26 mouse cellular contexts compared by ENCODE assay signal in genomic region chr11:4482641-4483040, GRCm38 (mm10). TPM values are rescaled to one million over a fixed set of nuclear protein-coding genes. Genes with fewer than 3 reads are reported as not detected.
DNase-seq lines count a peak whose midpoint lies in the region; ATAC-seq and TF ChIP-seq lines count a peak whose summit lies in the region.
"Had no signal": no experiment of that assay in that cellular context is flagged by ENCODE, and none has a peak within 500 bp of the region (broad histone marks: within the 10 kb centered on the region; RNA-seq: fewer than 3 reads in every experiment).

No protein-coding gene starts in this region.

- peaks cover 50% of the 10 kb centered on the region for H3K36me3 ChIP-seq in hindbrain, embryonic 16.5 days (ENCODE audit: control insufficient read depth, insufficient read depth, low read length)
- peaks cover 66% of the 10 kb centered on the region for H3K36me3 ChIP-seq in hindbrain, postnatal 0 days (ENCODE audit: insufficient read depth, low read length)
- peaks cover 53% of the 10 kb centered on the region for H3K36me3 ChIP-seq in intestine, embryonic 15.5 days

- H3K9me3 ChIP-seq in hindbrain, embryonic 16.5 days (ENCODE audit: control insufficient read depth, low read length): no peaks in the 10 kb centered on the region
- H3K9me3 ChIP-seq in hindbrain, postnatal 0 days (ENCODE audit: low read length): no peaks in the 10 kb centered on the region
- no peaks in the 10 kb centered on the region for H3K9me3 ChIP-seq in intestine, embryonic 15.5 days
- H3K9me3 ChIP-seq: forebrain, embryonic 10.5 days; forebrain, embryonic 13.5 days; heart, embryonic 10.5 days; heart, embryonic 13.5 days had no signal

- 82% methylated on average over 5 of the region's 5 CpGs for WGBS in hindbrain, embryonic 16.5 days
- 84% methylated on average over 5 of the region's 5 CpGs for WGBS in hindbrain, postnatal 0 days
- whole genome bisulfite sequencing in intestine, embryonic 15.5 days: 90% methylated on average over 5 of the region's 5 CpGs

- 0 out of 2 replicates have a peak overlapping the region, but pooled peaks have one; percentile 42 for H3K27ac ChIP-seq in hindbrain, embryonic 16.5 days (ENCODE audit: low read depth, low read length)
- H3K27ac ChIP-seq in hindbrain, postnatal 0 days: no peak overlapping the region
- H3K27ac ChIP-seq in layer of hippocampus, adult 2 months: peak overlapping the region; percentile 72; the same call in 1 of the 2 replicates
- no peak overlapping the region for H3K27ac ChIP-seq in intestine, embryonic 15.5 days
- H3K27ac ChIP-seq: forebrain, embryonic 10.5 days; forebrain, embryonic 13.5 days; heart, adult 2 months; heart, embryonic 10.5 days; heart, embryonic 13.5 days had no signal

- H3K4me3 ChIP-seq in hindbrain, embryonic 16.5 days (ENCODE audit: low read length): no peak overlapping the region
- no peak overlapping the region for H3K4me3 ChIP-seq in hindbrain, postnatal 0 days (ENCODE audit: low read length)
- no peak overlapping the region for H3K4me3 ChIP-seq in layer of hippocampus, adult 2 months
- H3K4me3 ChIP-seq in intestine, embryonic 15.5 days (replicated peaks): no peak overlapping the region
- H3K4me3 ChIP-seq: forebrain, embryonic 10.5 days; forebrain, embryonic 13.5 days; heart, adult 2 months; heart, embryonic 10.5 days; heart, embryonic 13.5 days had no signal

- no peaks in the 10 kb centered on the region for H3K4me1 ChIP-seq in hindbrain, embryonic 16.5 days (ENCODE audit: control insufficient read depth, insufficient read depth, low read depth, low read length)
- H3K4me1 ChIP-seq in hindbrain, postnatal 0 days (ENCODE audit: insufficient read depth, low read length): no peaks in the 10 kb centered on the region
- H3K4me1 ChIP-seq in intestine, embryonic 15.5 days (replicated peaks): no peaks in the 10 kb centered on the region
- H3K4me1 ChIP-seq: heart, embryonic 10.5 days had no signal

- no peak overlapping the region for H3K9ac ChIP-seq in hindbrain, embryonic 16.5 days (ENCODE audit: low read depth, low read length)
- no peak overlapping the region for H3K9ac ChIP-seq in hindbrain, postnatal 0 days (replicated peaks; ENCODE audit: low read length)
- no peak overlapping the region for H3K9ac ChIP-seq in intestine, embryonic 15.5 days
- H3K9ac ChIP-seq: forebrain, embryonic 13.5 days; heart, embryonic 13.5 days had no signal

- TF ChIP-seq CTCF in hindbrain, postnatal 0 days (IDR thresholded peaks at IDR 0.05; ENCODE audit: low read depth): no peak
- no peak for TF ChIP-seq CTCF in layer of hippocampus, adult 2 months (conservative IDR thresholded peaks at IDR 0.05)

- no peak for ATAC-seq in hindbrain, embryonic 16.5 days
- no peak for ATAC-seq in hindbrain, postnatal 0 days
- ATAC-seq in intestine, embryonic 15.5 days: no peak
- ATAC-seq: activated CD4-positive, CD25-positive, alpha-beta regulatory T cell, adult 4 months; forebrain, embryonic 13.5 days; forebrain, embryonic 16.5 days had no signal

- no peaks in the 10 kb centered on the region for H3K27me3 ChIP-seq in hindbrain, embryonic 16.5 days (replicated peaks; ENCODE audit: control insufficient read depth, insufficient read depth, low read length)
- no peaks in the 10 kb centered on the region for H3K27me3 ChIP-seq in hindbrain, postnatal 0 days (ENCODE audit: insufficient read depth, low read length)
- H3K27me3 ChIP-seq in intestine, embryonic 15.5 days (replicated peaks): no peaks in the 10 kb centered on the region
- H3K27me3 ChIP-seq: forebrain, embryonic 13.5 days; heart, embryonic 13.5 days had no signal

- no peak overlapping the region for H3K4me2 ChIP-seq in hindbrain, embryonic 16.5 days (ENCODE audit: low read length)
- H3K4me2 ChIP-seq in hindbrain, postnatal 0 days (ENCODE audit: low read depth, low read length): no peak overlapping the region
- no peak overlapping the region for H3K4me2 ChIP-seq in intestine, embryonic 15.5 days (replicated peaks)
- H3K4me2 ChIP-seq: forebrain, embryonic 13.5 days; heart, embryonic 13.5 days had no signal

- no peak for DNase-seq in hindbrain, postnatal 0 days (ENCODE audit: low spot score)
- DNase-seq in kidney, adult 8-10 months: peak; percentile 34 to 67
- DNase-seq in kidney, postnatal 4 days: no peak
- no peak for DNase-seq in layer of hippocampus, adult 2 months (ENCODE audit: low spot score in 2 of 2)
- no peak for DNase-seq in layer of hippocampus, postnatal 14 days (ENCODE audit: low spot score in 2 of 2)
- DNase-seq in kidney, postnatal 25 days: peak; percentile 41 to 79
- DNase-seq: adrenal gland, adult 8-10 months; adrenal gland, postnatal 25 days; cerebellum, adult 18-20 months; cerebellum, adult 9-10 months; cerebellum, postnatal 14 days; gastrocnemius, postnatal 10 days; gastrocnemius, postnatal 36 days; heart, adult 2 months; heart, postnatal 14 days; heart, postnatal 4 days had no signal

RNA-seq across cellular contexts. Expression of gene Hormad2, which starts 41.7 kb away (rescaled TPM):
- 0.48 TPM in 1 of 2 replicates, not detected in the other for polyA plus RNA-seq in hindbrain, embryonic 16.5 days (2015; fragmentation: Nextera tagmentation; extraction: Ambion mirVana)
- total RNA-seq in hindbrain, postnatal 0 days (2014; rRNA removed): not detected in 2 replicates
- not detected in 2 replicates for polyA plus RNA-seq in hindbrain, postnatal 0 days (2015; fragmentation: Nextera tagmentation; extraction: Ambion mirVana)
- total RNA-seq in layer of hippocampus, adult 2 months (2021): not detected
- not detected for total RNA-seq in layer of hippocampus, postnatal 14 days (2021)
- polyA plus RNA-seq in intestine, embryonic 15.5 days (2015; fragmentation: Nextera tagmentation; extraction: Ambion mirVana): 0.30 and 0.35 TPM in 2 replicates
- total RNA-seq: gastrocnemius, adult 18-20 months; gastrocnemius, postnatal 36 days; heart, postnatal 14 days had no signal
- polyA plus RNA-seq: heart, adult 2 months; hindbrain, embryonic 11.5 days had no signal

Comparison
In these comparisons a context has a peak if more than half of its experiments do, and no peak if none do; other contexts are left out.
1. H3K27ac ChIP-seq: peak in hindbrain, embryonic 16.5 days (single experiment) and layer of hippocampus, adult 2 months (single experiment); none in hindbrain, postnatal 0 days (single experiment) and intestine, embryonic 15.5 days (single experiment).
2. DNase-seq: peak in kidney, adult 8-10 months (2 of 2) and kidney, postnatal 25 days (2 of 2); none in hindbrain, postnatal 0 days (single experiment), kidney, postnatal 4 days (0 of 2), layer of hippocampus, adult 2 months (0 of 2) and layer of hippocampus, postnatal 14 days (0 of 2).